Mouse (Mus musculus) thymus, adult 2 months (tissue): Measurements from ENCODE around the gene Dchs1. TPM values are rescaled to one million over a fixed set of nuclear protein-coding genes. Genes with fewer than 3 reads are reported as not detected.

Experiments used
- DNase-seq: peaks from one replicate; pipeline ENCODE4 v3.0.0; 2021
- H3K27ac ChIP-seq: fragments of 200-500 bp; 2 replicates; pipeline ENCODE4 v1.5.1; 2012; ENCODE audit warnings: low read length, control low read depth; ENCODE audit not compliant: control insufficient read depth, insufficient read depth
- H3K27me3 ChIP-seq: fragments of 200-500 bp; 2 replicates; pipeline ENCODE4 v1.6.1; 2012; ENCODE audit warnings: mild to moderate bottlenecking, low read length, moderate library complexity, mixed read lengths; ENCODE audit not compliant: control insufficient read depth, insufficient read depth
- H3K36me3 ChIP-seq: fragments of 200-500 bp; 2 replicates; pipeline ENCODE4 v1.6.1; 2012; ENCODE audit warnings: mild to moderate bottlenecking, low read length, moderate library complexity; ENCODE audit not compliant: control insufficient read depth, insufficient read depth
- H3K4me1 ChIP-seq: fragments of 200-500 bp; replicated peaks from 2 replicates; pipeline ENCODE4 v1.6.1; 2012; ENCODE audit warnings: low read length; ENCODE audit not compliant: control insufficient read depth, insufficient read depth
- H3K4me3 ChIP-seq: fragments of 200-500 bp; 2 replicates; pipeline ENCODE4 v1.5.1; 2012; ENCODE audit warnings: mild to moderate bottlenecking, low read length, control low read depth, moderate library complexity; ENCODE audit not compliant: control insufficient read depth, insufficient read depth
- CTCF ChIP-seq: fragments of 200-500 bp; IDR thresholded peaks from 2 replicates; pipeline ENCODE4 v1.5.1; 2012; ENCODE audit warnings: mild to moderate bottlenecking, control low read depth, low read length, moderate library complexity, borderline replicate concordance; ENCODE audit not compliant: control insufficient read depth, poor library complexity, insufficient read depth; ENCODE audit errors: extremely low read depth
- POLR2A ChIP-seq: fragments of 200-500 bp; IDR thresholded peaks from 2 replicates; pipeline ENCODE4 v1.6.1; 2012; ENCODE audit warnings: mild to moderate bottlenecking, low read length, control low read depth, moderate library complexity; ENCODE audit not compliant: control insufficient read depth, poor library complexity, insufficient read depth; ENCODE audit errors: extremely low read depth
- WGBS: fragments of 180-500 bp; shearing (Covaris S2); methylation state at CpG from one replicate; pipeline ENCODE4 v1.1.7; 2018; 5-methylcytosine and 5-hydroxymethylcytosine counted together
- polyA plus RNA-seq: library from polyadenylated mRNA; depleted of rRNA; stranded (reverse); fragments of >200 nt; gene quantifications from 2 replicates; pipeline ENCODE4 v1.2.3, GENCODE M21; 2012

Dchs1 gene
- polyA plus RNA-seq, 1 experiment: 2.1 TPM

GRCm38 (mm10) chr7:105810877-105811489 is 23.5 kb upstream of the Dchs1 start, which contains the start of gene Mrpl17:
TSS of gene Mrpl17 (minus strand) at chr7:105811099.
- peak; percentile 100 for DNase-seq
- 0 out of 2 replicates have a peak, but pooled peaks cover 5% of the 10 kb centered on the region for H3K36me3 ChIP-seq
- H3K4me1 ChIP-seq: peaks cover 7% of the 10 kb centered on the region
- H3K27me3 ChIP-seq: no peaks in the 10 kb centered on the region
- H3K27ac ChIP-seq: peak within 1 kb of the TSS; percentile 2; the same call in 1 of the 2 replicates
- peak within 1 kb of the TSS; percentile 72 for H3K4me3 ChIP-seq
- WGBS: under 1% methylated on average over 52 of the region's 52 CpGs
- TF ChIP-seq POLR2A: peak; percentile 78
- peak; percentile 95 for TF ChIP-seq CTCF

- 1% methylated on average over 37 of the region's 37 CpGs for WGBS
- H3K4me3 ChIP-seq: peak overlapping the region; percentile 72
- no peaks in the 10 kb centered on the region for H3K27me3 ChIP-seq
- 0 out of 2 replicates have a peak, but pooled peaks cover 5% of the 10 kb centered on the region for H3K36me3 ChIP-seq
- H3K27ac ChIP-seq: peak overlapping the region; percentile 2; the same call in 1 of the 2 replicates
- no peak for TF ChIP-seq CTCF
- TF ChIP-seq POLR2A: no peak
- peaks cover 7% of the 10 kb centered on the region for H3K4me1 ChIP-seq
- DNase-seq: no peak
These were observed 22.9 kb upstream of the Dchs1 start for GRCm38 (mm10) chr7:105810280-105810876.

GRCm38 (mm10) chr7:105809836-105810235 is 22.4 kb upstream of the Dchs1 start:
- no peak overlapping the region for H3K27ac ChIP-seq
- TF ChIP-seq POLR2A (no peak), CTCF (no peak)
- H3K4me3 ChIP-seq: no peak overlapping the region; the same call in 1 of the 2 replicates
- 0 out of 2 replicates have a peak, but pooled peaks cover 5% of the 10 kb centered on the region for H3K36me3 ChIP-seq
- no peaks in the 10 kb centered on the region for H3K27me3 ChIP-seq
- no peak for DNase-seq
- 85% methylated on average over 7 of the region's 7 CpGs for WGBS
- peaks cover 7% of the 10 kb centered on the region for H3K4me1 ChIP-seq

- 82% methylated on average over 1 of the region's 1 CpGs for WGBS
- DNase-seq: no peak
- 0 out of 2 replicates have a peak, but pooled peaks cover 5% of the 10 kb centered on the region for H3K36me3 ChIP-seq
- no peak overlapping the region for H3K27ac ChIP-seq
- no peaks in the 10 kb centered on the region for H3K27me3 ChIP-seq
- H3K4me1 ChIP-seq: peaks cover 7% of the 10 kb centered on the region
- TF ChIP-seq CTCF: no peak
- no peak for TF ChIP-seq POLR2A
- H3K4me3 ChIP-seq: no peak overlapping the region
These were observed 20.9 kb upstream of the Dchs1 start for GRCm38 (mm10) chr7:105808385-105808784.

GRCm38 (mm10) chr7:105806716-105807115 is 19.3 kb upstream of the Dchs1 start:
- no peak for TF ChIP-seq CTCF
- no peak for TF ChIP-seq POLR2A
- 80% methylated on average over 2 of the region's 2 CpGs for WGBS
- no peak overlapping the region for H3K27ac ChIP-seq
- no peak for DNase-seq
- H3K36me3 ChIP-seq: 0 out of 2 replicates have a peak, but pooled peaks cover 5% of the 10 kb centered on the region
- peaks cover 7% of the 10 kb centered on the region for H3K4me1 ChIP-seq
- H3K4me3 ChIP-seq: no peak overlapping the region
- no peaks in the 10 kb centered on the region for H3K27me3 ChIP-seq

- 0 out of 2 replicates have a peak, but pooled peaks cover 5% of the 10 kb centered on the region for H3K36me3 ChIP-seq
- TF ChIP-seq POLR2A (no peak), CTCF (no peak)
- no peak overlapping the region for H3K4me3 ChIP-seq
- H3K27ac ChIP-seq: no peak overlapping the region
- no peak for DNase-seq
- H3K27me3 ChIP-seq: no peaks in the 10 kb centered on the region
- H3K4me1 ChIP-seq: peaks cover 7% of the 10 kb centered on the region
- WGBS: 91% methylated on average over 5 of the region's 5 CpGs
These were observed 18.7 kb upstream of the Dchs1 start for GRCm38 (mm10) chr7:105806125-105806524.
